Mouse (Mus musculus) adrenal gland, postnatal 36 days (tissue): ENCODE measurements at regions not wholly inside any gene's neighbourhood (a gene's known extent, or its start where the extent isn't known, plus 50 kb on each side); places are given as distances from the start of the nearest gene placed in this dataset.

Experiments
- DNase-seq, 2 experiments: peaks; one replicate each; pipeline ENCODE4 v3.0.0; 2021; ENCODE audit warnings: mixed read lengths in 1 of 2

- DNase-seq, result peak in 1 of 2 experiments; percentile 3
These were observed 52.7 kb upstream of the Btbd35f27 start for GRCm38 (mm10) chrX:4899187-4899586.
